Mouse (Mus musculus) forebrain, embryonic 14.5 days (tissue): ENCODE results near the gene Cela1. TPM values are rescaled to one million over a fixed set of nuclear protein-coding genes. Genes with fewer than 3 reads are reported as not detected.
A peak's percentile ranks its signal among the peaks of the same experiment; 100 is the strongest.

Experiments used
- ATAC-seq: fragments of 200-750 bp; cut with Nextera tagmentation; 2 replicates; pipeline ENCODE4 v1.8.0; 2017; ENCODE audit warnings: mild to moderate bottlenecking, moderate library complexity
- DNase-seq: peaks from one replicate; pipeline ENCODE4 v3.0.0-alpha.2; 2015; ENCODE audit warnings: low spot score
- H3K27ac ChIP-seq: fragments of 300-500 bp; sonication (generic); 2 replicates; pipeline ENCODE4 v1.5.1; 2014; ENCODE audit warnings: low read depth, mild to moderate bottlenecking, control low read depth, low read length, moderate library complexity
- H3K27me3 ChIP-seq: fragments of 300-500 bp; sonication (generic); replicated peaks from 2 replicates; pipeline ENCODE4 v1.6.1; 2014; ENCODE audit warnings: low read length, control low read depth, mixed read lengths; ENCODE audit not compliant: control insufficient read depth, insufficient read depth
- H3K36me3 ChIP-seq: fragments of 300-500 bp; sonication (generic); 2 replicates; pipeline ENCODE4 v1.6.1; 2014; ENCODE audit warnings: low read length, control low read depth; ENCODE audit not compliant: control insufficient read depth, insufficient read depth
- H3K4me1 ChIP-seq: fragments of 300-500 bp; sonication (generic); 2 replicates; pipeline ENCODE4 v1.6.1; 2014; ENCODE audit warnings: antibody characterized with exemption, low read length, control low read depth; ENCODE audit not compliant: control insufficient read depth, insufficient read depth
- H3K4me2 ChIP-seq: fragments of 300-500 bp; sonication (generic); 2 replicates; pipeline ENCODE4 v1.6.1; 2014; ENCODE audit warnings: mild to moderate bottlenecking, control low read depth, low read length
- H3K4me3 ChIP-seq: fragments of 300-500 bp; sonication (generic); 2 replicates; pipeline ENCODE4 v1.5.1; 2014; ENCODE audit warnings: low read depth, low read length, control low read depth
- H3K9ac ChIP-seq: fragments of 300-500 bp; sonication (generic); 2 replicates; pipeline ENCODE4 v1.6.1; 2014; ENCODE audit warnings: mild to moderate bottlenecking, low read length, control low read depth, moderate library complexity
- H3K9me3 ChIP-seq: fragments of 300-500 bp; sonication (generic); replicated peaks from 2 replicates; pipeline ENCODE4 v1.6.1; 2016; ENCODE audit warnings: low read length, control low read depth, mixed read lengths; ENCODE audit not compliant: control insufficient read depth
- WGBS: fragments of 180-500 bp; shearing (Covaris S2); extraction: QIAGEN DNeasy Blood & Tissue Kit; methylation state at CpG from one replicate; pipeline ENCODE4 v1.1.7; 2014; 5-methylcytosine and 5-hydroxymethylcytosine counted together
- polyA plus RNA-seq: library from polyadenylated mRNA; unstranded; fragments of >200 nt; fragmentation: Nextera tagmentation; extraction: Ambion mirVana; gene quantifications from 2 replicates; pipeline ENCODE4 v1.2.1, GENCODE M21; 2014

The Cela1 gene
- polyA plus RNA-seq, 1 experiment from 2014 or later, result 0.60 TPM

- no peaks in the 10 kb centered on the region for H3K9me3 ChIP-seq
- no peak for DNase-seq
- no peak overlapping the region for H3K4me3 ChIP-seq
- ATAC-seq, result no peak
- peaks cover 11% of the 10 kb centered on the region for H3K27me3 ChIP-seq
- H3K4me2 ChIP-seq, result no peak overlapping the region
- H3K4me1 ChIP-seq, result no peaks in the 10 kb centered on the region
- no peak overlapping the region for H3K9ac ChIP-seq
- WGBS, result 88% methylated on average over 7 of the region's 7 CpGs
- no peaks in the 10 kb centered on the region for H3K36me3 ChIP-seq
- H3K27ac ChIP-seq, result no peak overlapping the region
Observed at GRCm38 (mm10) chr15:100642451-100642850, 45.3 kb downstream of the Cela1 start.

DNA sequence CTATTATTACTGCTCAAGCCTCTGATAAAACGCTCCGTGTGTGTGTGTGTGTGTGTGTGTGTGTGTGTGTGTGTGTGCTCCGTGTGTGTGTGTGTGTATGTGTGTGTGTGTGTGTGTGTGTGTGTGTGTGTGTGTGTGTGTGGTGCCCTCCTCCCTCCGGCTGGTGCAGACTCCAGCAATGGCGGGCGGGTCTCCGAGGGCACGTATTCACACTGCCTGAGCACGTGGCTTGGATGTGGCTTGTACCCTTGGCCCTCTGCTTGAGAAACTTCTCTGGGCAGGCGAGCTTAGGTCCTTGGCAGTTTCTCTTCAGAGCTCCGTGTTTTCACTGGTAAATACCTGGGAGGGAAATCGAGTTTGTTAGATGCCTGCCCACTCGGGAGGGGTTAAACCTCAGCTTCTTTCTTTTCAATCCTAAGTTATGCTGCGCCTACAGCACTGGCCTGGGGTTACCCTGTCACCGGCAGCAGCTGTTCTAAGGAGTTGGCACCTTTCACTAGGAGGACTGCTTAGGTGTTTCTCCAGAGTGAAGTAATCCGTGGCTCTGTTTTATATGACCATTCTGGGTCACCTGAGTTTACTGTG lies 46.4 kb downstream of the Cela1 start:
- ATAC-seq (no peak), DNase-seq (no peak)
- 68% methylated on average over 15 of the region's 16 CpGs for WGBS
- Histone ChIP-seq H3K36me3 (no peaks in the 10 kb centered on the region), H3K9me3 (no peaks in the 10 kb centered on the region), H3K4me2 (no peak overlapping the region), H3K27ac (no peak overlapping the region), H3K4me3 (no peak overlapping the region), H3K27me3 (peaks cover 22% of the 10 kb centered on the region), H3K4me1 (peaks cover 8% of the 10 kb centered on the region), H3K9ac (no peak overlapping the region)

DNA sequence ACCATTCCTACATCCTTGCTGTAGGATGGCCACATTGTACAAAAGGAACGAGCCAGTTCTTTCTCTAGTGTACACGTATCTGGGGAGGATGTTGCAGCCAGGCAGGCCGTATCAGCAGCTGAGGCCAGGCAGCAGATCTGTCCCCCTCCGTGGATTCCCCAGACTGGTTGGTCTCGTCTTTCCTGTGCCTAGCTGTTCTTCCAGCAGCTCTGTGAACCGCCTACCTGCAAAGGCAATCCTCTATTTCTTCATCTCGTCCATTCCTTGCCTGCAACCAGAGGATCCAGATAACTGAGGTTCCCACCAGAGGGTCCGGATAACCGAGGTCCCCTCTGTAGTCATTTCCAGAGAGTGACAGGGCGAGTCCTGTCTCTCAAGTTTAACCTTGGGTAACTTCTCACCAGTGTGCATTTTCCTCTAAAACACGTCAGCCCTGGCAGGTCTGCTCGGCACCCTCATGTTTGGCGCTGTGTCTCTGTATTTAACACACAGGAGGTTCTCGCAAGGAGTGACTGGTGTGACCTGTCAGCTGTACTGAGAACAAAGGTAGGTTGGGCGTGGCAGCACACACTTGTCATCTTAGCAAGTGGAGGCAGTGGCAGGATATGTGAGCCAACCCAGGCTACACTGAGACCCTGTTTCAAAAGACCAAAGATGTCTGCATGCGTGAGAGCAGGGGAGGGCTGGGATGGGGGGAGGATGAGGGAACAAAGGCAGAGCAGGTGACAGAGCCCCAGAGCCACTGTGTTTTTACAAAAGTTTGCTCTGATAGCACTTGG lies 47.6 kb downstream of the Cela1 start:
- ATAC-seq (no peak), DNase-seq (no peak)
- Histone ChIP-seq H3K4me3 (no peak overlapping the region), H3K4me1 (peaks cover 8% of the 10 kb centered on the region), H3K9ac (no peak overlapping the region), H3K27me3 (peaks cover 33% of the 10 kb centered on the region), H3K4me2 (no peak overlapping the region), H3K27ac (no peak overlapping the region), H3K36me3 (no peaks in the 10 kb centered on the region), H3K9me3 (no peaks in the 10 kb centered on the region)
- WGBS, result 76% methylated on average over 16 of the region's 16 CpGs

- Histone ChIP-seq H3K4me3 (no peak overlapping the region), H3K4me2 (no peak overlapping the region), H3K27me3 (peaks cover 47% of the 10 kb centered on the region), H3K36me3 (no peaks in the 10 kb centered on the region), H3K27ac (no peak overlapping the region), H3K4me1 (peaks cover 8% of the 10 kb centered on the region), H3K9ac (no peak overlapping the region), H3K9me3 (no peaks in the 10 kb centered on the region)
- ATAC-seq (no peak), DNase-seq (no peak)
- WGBS, result 27% methylated on average over 6 of the region's 6 CpGs
Observed at GRCm38 (mm10) chr15:100637661-100638060, 50.1 kb downstream of the Cela1 start.

- no peak for ATAC-seq
- Histone ChIP-seq H3K36me3 (no peaks in the 10 kb centered on the region), H3K4me1 (peaks cover 8% of the 10 kb centered on the region), H3K4me3 (peak within 1 kb of the TSS; percentile 36), H3K27ac (no peak within 1 kb of the TSS), H3K9me3 (no peaks in the 10 kb centered on the region), H3K27me3 (peaks cover 47% of the 10 kb centered on the region), H3K4me2 (peak within 1 kb of the TSS; percentile 63), H3K9ac (peak within 1 kb of the TSS; percentile 50)
- DNase-seq, result no peak
- WGBS, result under 1% methylated on average over 72 of the region's 77 CpGs
Observed at GRCm38 (mm10) chr15:100636700-100637501, 50.8 kb downstream of the Cela1 start, which contains the start of gene Smagp. Gene Smagp (minus strand): TSS chr15:100636940.

GRCm38 (mm10) chr15:100635851-100636645 lies 51.7 kb downstream of the Cela1 start:
- peak overlapping the region; percentile 63 for H3K4me2 ChIP-seq
- H3K4me3 ChIP-seq, result peak overlapping the region; percentile 36
- ATAC-seq, result no peak
- H3K36me3 ChIP-seq, result no peaks in the 10 kb centered on the region
- peaks cover 8% of the 10 kb centered on the region for H3K4me1 ChIP-seq
- WGBS, result 2% methylated on average over 38 of the region's 38 CpGs
- H3K27me3 ChIP-seq, result peaks cover 47% of the 10 kb centered on the region
- H3K27ac ChIP-seq, result no peak overlapping the region
- peak overlapping the region; percentile 50 for H3K9ac ChIP-seq
- H3K9me3 ChIP-seq, result no peaks in the 10 kb centered on the region
- no peak for DNase-seq

- H3K4me1 ChIP-seq, result peaks cover 8% of the 10 kb centered on the region
- no peaks in the 10 kb centered on the region for H3K36me3 ChIP-seq
- no peak overlapping the region for H3K27ac ChIP-seq
- ATAC-seq, result no peak
- no peak overlapping the region for H3K4me3 ChIP-seq
- DNase-seq, result no peak
- no peak overlapping the region for H3K4me2 ChIP-seq
- peaks cover 47% of the 10 kb centered on the region for H3K27me3 ChIP-seq
- no peak overlapping the region for H3K9ac ChIP-seq
- whole genome bisulfite sequencing, result 9% methylated on average over 9 of the region's 9 CpGs
- H3K9me3 ChIP-seq, result no peaks in the 10 kb centered on the region
Observed at GRCm38 (mm10) chr15:100635239-100635638, 52.5 kb downstream of the Cela1 start.

- Histone ChIP-seq H3K36me3 (no peaks in the 10 kb centered on the region), H3K4me2 (no peak overlapping the region), H3K4me1 (peaks cover 8% of the 10 kb centered on the region), H3K4me3 (no peak overlapping the region), H3K27ac (no peak overlapping the region), H3K9me3 (no peaks in the 10 kb centered on the region), H3K9ac (no peak overlapping the region), H3K27me3 (peaks cover 45% of the 10 kb centered on the region)
- ATAC-seq (no peak), DNase-seq (no peak)
- WGBS, result 82% methylated on average over 10 of the region's 10 CpGs
Observed at GRCm38 (mm10) chr15:100633341-100633740, 54.4 kb downstream of the Cela1 start.
